Mouse (Mus musculus) skeletal muscle tissue, postnatal 0 days (tissue): ENCODE measurements around the gene Pop4. TPM values are rescaled to one million over a fixed set of nuclear protein-coding genes. Genes with fewer than 3 reads are reported as not detected.

Experiments
- polyA plus RNA-seq: library from polyadenylated mRNA; unstranded; fragments of >200 nt; fragmentation: Nextera tagmentation; extraction: Ambion mirVana; gene quantifications from 2 replicates; pipeline ENCODE4 v1.2.1, GENCODE M21; 2015

The Pop4 gene
- 21.1 and 29.3 TPM in 2 replicates for polyA plus RNA-seq

DNA sequence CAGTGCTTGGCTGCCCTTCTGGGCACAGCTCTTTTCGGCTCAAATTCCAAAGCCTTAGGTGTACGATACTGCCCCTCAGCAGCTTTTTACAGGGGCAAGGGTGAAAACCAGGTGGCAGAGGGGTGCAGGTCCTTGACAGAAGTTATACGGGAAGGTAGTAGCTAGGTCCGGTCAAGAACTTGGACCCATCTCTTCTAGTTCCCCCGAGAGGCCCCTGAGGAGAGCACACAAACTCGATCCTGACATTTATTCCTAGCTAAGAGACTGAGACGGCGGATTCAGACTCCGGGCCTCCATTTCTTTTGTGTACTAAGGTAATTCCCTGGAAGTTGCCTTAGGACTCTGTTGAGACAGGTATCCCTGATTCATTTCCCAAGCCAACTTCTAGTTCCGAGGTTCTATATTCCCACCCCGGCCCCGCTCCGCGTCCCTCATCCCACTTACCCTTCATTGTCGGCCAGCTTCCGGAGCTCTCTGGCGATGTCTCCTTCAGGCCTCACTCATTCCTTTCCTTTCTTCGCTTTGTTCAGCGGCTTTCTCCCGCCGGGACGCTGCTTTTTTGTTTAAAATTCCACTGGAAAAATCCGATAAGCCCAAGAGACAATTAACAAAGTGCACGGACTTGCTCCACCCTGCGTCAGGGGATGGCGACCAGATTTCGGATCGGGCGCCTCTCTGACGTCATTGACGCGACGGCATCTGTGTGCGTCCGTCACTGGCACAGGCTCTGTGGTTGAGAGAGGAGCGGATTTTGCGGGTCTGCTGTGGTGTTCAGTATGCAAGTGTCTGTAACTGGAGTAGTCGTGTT lies at the start of gene Pop4:
Gene Pop4, minus strand, starts transcription at position 721 of the 808 bp plus-strand sequence.

DNA sequence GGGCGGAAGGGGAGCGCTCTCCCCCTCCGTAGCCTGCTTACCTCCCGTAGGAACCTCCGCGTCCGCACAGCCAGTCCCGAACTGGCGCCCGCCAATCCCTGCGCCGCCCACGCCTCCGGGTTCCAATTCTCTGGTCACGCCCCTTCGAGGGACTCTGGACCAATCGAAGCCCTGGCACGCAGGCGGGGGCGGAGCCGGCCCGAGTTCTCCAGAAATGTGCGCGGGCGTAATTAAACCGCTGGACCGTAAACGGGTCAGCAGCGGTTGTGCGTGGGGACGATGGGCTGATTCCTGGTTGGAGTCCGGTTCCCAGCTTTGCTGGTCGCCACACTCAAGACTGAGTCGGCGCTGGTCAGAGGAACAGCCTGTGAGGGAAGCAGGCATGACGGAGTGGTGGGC lies 43.3 kb downstream of the Pop4 start, which contains the start of gene Plekhf1:
Gene Plekhf1, minus strand, starts transcription at position 117 of the 399 bp plus-strand sequence.

Other genes starting within 250 kb of the Pop4 start
- gene Uri1, start 247.9 kb downstream of the Pop4 start, polyA plus RNA-seq, result 35.2 and 35.8 TPM in 2 replicates
- 21.3 and 26.6 TPM in 2 replicates for gene Ccne1, start 163.9 kb downstream of the Pop4 start, polyA plus RNA-seq
- gene 1600014C10Rik, start 88.2 kb downstream of the Pop4 start, polyA plus RNA-seq, result 9.4 and 23.1 TPM in 2 replicates
- 4.9 and 5.5 TPM in 2 replicates for gene Plekhf1, start 43.4 kb downstream of the Pop4 start, polyA plus RNA-seq